Mouse (Mus musculus): Measurements from ENCODE around the gene Lpgat1.

- no peak for TF ChIP-seq EP300 (IDR thresholded peaks at IDR 0.05; ENCODE audit: low read depth)
- TF ChIP-seq CTCF (IDR thresholded peaks at IDR 0.05; ENCODE audit: low read depth) = no peak
Observed at GRCm38 (mm10) chr1:191777521-191777920, 59.9 kb downstream of the Lpgat1 start.
